Mouse (Mus musculus): ENCODE data around the gene Gm20696.

GRCm38 (mm10) chr6:99402941-99403340 is 263.7 kb downstream of the Gm20696 start:
- no peak for TF ChIP-seq GATA1 (IDR thresholded peaks at IDR 0.05; ENCODE audit: borderline replicate concordance, low read length)
- TF ChIP-seq FLI1 (IDR thresholded peaks at IDR 0.05; ENCODE audit: low read length), result no peak
